Mouse (Mus musculus) brain, adult 10 weeks (tissue): ENCODE measurements around the gene Igflr1. TPM values are rescaled to one million over a fixed set of nuclear protein-coding genes. Genes with fewer than 3 reads are reported as not detected.

ENCODE experiments used
- polyA plus RNA-seq: library from polyadenylated mRNA; stranded (reverse); fragments of 350-450 nt; fragmentation: Illumina TruSeq; extraction: RNeasy Lipid Tissue Mini Kit (QIAGEN cat#74804); gene quantifications from one replicate; pipeline ENCODE4 v1.2.3, GENCODE M21; 2015; ENCODE audit warnings: low read depth, low replicate concordance

Igflr1 gene
- polyA plus RNA-seq, result 1.5 TPM

DNA sequence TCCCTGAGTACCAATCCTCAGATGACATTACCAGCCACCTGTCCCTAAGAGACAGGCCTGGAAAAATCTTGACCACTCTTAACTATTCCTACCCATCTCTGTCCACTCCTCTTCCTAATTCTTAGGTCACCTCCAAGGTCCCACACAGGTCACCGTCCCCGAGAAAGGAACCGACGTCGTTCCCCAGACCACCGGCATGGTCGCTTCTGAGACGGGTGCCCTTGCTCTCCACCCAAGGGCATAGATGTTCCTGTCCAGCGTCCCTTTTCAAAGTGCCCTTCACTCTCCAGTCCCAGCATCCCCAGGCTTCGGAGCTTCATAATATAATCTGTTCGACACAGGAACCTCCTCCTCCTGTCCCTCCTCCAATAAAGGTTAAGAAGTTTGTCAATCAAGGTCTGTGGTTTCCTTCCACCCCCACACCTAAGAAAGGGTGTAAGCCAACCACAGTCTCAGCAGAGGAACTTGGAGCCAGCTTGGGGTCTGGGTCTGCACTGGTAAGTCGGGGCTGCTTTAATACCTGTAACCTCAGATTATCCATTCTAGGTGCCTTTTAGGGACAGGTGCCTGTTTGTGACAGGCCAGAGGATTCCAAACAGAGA, at the start of gene Igflr1:
Igflr1 (plus strand) TSS at position 458 of the 602 bp plus-strand sequence.

DNA sequence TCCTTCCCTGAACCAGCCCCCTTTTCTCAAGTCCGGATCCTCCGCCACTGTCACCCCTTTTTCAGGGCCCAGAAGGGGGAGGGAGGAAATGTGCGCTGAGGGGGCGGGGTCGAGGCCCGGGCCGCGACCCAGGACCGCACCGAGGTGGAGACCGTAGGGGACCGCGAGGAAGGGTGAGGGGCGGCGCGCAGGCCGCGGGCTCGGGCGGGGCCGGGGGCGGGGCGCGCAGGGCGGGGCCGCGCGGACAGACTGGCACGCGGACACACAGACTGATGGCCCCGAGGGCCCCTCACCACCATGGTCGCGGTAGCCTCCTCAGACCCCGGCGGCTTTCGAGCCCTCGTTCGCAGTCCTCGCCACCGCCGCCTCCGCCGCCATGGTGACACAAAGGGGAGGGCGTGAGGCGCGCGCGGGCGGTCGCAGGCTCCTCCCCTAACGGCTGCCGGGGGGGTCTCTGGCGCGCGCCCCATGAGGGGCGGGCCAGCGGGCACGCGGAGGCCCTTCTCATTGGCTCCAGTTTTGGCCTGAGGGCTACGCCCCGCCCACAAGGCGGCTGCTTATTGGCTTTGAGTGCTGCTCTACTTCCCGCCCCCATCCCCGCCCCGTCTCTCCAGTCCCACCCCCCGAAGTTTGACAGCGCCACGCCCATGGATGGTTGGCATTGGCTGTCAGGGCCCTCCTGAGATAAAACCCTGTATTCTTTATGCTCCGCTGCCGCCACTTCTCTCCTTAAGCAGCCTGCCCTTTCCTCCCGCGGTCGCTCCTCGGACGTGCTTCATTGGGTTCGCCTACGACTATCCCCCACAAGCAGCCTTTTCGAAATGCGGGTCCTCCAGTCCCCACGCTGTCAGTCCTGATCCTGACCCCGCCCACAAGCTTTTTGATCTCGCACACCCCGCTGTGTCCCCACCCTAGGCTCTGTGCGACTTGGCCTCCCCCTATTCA, 30.3 kb upstream of the Igflr1 start, which contains the start of gene Arhgap33:
Arhgap33 (minus strand) TSS at position 428 of the 945 bp plus-strand sequence.

DNA sequence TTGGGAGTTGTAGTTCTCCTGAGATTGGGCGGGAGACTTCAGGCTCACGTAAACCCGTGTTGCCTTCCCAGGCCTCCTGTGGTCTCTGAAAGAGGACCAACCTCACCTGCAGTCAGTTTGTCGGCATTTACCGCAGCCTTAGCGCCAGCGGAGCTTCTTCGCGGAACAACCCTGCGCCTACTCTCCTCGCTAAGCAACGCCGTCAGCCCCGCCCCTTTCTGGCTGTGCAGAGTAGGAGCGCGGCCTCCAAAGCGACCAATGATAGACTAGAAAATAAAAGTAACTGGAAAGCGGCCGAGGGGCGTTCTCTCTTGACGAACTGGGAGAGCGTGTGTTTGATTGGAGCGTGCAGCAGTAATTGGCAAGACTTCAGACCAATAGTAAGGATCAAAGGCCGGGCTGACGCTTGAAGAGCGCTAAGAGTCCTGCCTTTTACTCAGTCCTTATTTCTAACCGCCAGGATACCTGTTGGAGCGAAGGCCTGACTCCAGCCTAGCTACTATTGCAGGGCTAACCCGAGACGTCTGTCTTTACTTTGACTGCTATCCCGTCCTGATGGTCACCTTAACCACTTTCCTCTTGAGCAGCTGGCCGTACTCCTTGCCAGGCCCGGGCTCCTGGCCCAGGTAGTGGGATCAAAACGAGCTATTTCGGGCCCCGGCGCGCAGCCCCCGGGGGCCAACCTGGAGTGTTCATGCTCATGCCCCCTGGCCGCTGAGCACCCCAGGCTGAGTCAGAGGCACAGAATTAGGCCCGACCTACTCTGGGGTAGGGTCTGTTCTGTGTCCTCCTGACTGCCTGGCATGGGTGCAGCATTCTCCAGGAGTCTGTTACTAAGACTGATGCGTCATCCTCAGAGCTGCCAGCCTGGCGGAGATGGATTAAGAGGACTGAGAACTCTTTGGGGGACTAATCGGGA, 12.9 kb upstream of the Igflr1 start, which contains the start of the genes Hspb6 and Proser3:
Hspb6 (plus strand) TSS at position 77 of the 919 bp plus-strand sequence.
Proser3 (minus strand) TSS at position 198 of the 919 bp plus-strand sequence.

DNA sequence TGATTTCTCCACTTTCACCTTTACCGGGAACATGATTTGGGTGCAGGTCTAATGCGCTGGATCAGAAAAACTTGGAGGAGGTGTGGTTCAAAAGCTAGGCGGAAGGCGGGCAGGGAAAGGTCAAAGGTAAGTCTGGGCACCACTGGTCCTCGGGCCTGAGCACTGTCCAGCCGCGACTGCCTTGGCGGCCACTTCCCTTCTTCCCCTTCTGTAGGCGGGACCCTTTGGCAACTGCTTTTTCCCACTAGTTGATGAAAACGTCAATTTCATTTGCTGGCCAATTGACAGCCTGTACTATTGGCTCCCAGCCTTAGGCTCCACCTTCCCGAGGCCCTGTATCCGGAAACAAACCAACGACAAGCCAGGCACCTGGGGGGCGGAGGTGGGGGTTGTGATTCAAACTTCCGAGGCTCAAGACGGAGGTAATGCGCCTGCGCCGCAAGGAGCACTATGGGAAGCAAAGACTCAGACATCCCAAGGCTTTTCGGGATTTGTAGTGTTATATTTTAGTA, 5.7 kb upstream of the Igflr1 start, which contains the start of gene Lin37:
Lin37 (minus strand) TSS at position 396 of the 512 bp plus-strand sequence.

DNA sequence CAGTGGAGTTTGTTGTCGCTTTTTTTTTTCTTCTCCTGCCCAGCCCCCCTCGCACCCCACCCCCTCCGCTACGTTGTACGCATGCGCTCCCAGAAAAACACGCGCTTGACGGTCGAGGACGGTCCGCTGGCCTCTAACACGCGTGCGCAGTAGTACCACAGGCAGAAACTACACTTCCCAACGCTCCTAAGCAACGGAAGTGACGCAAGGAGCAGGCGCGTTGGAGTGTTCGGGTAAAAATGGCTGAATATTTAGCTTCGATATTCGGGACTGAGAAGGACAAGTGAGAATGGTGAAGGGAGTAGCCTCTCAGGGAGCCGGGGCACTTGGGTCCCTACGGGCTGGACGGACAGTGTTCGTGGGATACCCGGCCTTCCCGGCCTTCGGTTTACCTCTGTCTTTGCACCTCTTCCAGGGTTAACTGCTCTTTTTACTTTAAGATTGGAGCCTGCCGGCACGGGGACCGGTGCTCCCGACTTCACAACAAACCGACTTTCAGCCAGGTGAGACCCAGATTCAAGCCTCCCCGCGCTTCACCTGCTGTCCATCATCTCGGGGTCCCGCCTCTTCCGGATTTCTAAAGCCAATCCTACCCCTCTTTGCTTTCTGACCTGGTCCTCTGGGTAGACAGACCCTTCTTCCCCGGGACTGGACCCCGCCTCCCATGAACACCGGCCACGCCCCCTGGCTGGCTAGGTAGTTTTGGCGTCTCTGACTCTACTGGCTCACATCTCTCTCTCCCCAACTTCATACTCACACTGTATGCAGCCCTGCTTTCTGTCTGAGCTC, 1.9 kb upstream of the Igflr1 start, which contains the start of the genes U2af1l4, Gm49396 and Psenen:
U2af1l4 (plus strand) TSS at position 185 of the 789 bp plus-strand sequence.
Gm49396 (plus strand) TSS at position 228 of the 789 bp plus-strand sequence.
Psenen (minus strand) TSS at position 511 of the 789 bp plus-strand sequence.

DNA sequence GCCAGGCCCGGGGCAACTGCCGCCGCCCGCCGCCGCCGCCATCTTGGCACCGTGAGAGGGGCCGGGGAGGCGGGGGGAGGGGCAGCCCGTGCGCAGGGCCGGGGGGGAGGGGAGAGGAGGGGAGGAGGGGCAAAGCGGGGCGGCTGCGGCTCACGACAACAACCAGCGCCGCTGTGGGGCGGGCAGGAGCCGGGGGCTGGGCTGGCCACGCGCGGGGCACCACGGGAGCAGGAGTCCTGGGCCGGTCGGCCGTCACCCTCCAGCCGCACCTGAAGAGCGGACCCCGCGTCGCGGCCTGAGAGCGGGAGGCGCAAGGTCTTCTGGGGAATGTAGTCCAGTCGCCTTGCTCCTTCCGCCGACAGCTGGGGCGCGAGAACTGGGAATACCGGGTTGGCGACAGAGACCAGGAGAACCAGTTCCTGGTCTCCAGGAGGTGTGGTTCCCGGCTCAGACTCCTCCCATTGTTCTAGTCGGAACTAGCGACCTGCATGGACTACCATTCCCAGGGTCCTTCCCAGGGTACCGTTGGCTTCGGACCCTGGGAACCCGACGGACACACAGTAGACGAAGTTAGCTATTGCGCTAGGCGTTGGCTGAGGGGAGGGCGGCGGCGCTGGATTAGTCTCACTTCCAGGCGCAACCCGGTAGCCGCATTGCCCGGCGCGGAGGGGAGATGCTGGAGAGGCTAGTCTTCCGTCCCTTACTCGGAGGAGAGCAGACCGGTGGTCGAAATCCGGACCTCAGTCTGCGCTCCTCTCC, 23.6 kb downstream of the Igflr1 start, which contains the start of gene Kmt2b:
Kmt2b (minus strand) TSS at position 51 of the 759 bp plus-strand sequence.

DNA sequence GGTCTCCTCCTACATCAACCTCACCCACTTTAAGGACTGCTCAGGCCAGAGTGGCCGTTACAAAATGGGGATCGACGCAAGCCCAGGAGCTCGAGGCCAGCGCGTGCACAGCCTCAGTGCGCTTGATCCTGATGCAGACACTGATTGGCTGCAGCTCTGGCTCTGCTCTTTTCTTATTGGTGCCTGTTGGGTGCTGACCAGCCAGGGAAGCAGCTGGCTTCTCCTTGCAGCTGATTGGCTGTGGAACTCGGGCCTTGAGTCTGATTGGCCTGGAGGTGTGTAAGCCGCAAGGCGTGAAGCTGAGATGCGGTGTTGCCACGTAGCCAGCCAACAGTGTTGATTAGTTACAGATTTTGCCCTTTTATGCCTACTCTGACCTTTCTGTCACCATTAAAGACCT, 33.6 kb downstream of the Igflr1 start, which contains the start of gene Zbtb32:
Zbtb32 (minus strand) TSS at position 124 of the 400 bp plus-strand sequence.

DNA sequence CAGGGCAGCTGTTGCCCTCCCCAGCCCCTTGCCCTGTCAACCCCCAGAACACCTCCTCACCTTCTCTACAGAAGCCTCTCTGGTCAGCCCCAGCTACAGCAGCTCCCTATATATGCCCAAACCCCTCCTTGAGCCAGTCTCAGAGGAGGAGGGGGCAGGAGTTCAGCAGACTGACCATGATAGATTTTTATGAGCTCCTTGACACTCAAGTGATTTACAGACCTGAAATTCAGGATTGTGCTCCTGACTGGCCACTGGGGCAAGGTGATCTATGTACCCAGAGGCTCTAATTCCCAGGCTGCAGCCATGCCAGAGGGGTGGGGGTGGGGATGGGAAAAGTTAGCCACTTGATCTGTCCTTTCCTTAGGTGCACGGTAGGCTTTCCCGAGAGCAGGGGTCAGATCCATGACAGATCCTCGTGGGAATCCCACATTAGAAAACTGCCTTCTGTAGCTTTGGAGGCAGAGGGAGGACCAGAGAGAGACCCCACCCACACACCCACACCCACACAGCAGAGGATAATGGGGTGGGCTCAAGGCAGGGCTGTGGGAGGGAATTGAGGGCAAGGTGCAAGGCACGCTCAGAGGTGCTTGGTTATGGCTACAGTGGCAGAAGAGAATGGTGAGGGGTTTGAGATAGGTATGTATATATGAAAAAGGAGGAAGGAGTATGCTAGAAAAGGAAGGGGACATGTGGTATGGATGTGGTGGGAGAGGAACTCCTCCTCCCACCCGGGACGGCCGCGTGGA, 47.6 kb downstream of the Igflr1 start, which contains the start of gene Upk1a:
Upk1a (minus strand) TSS at position 194 of the 749 bp plus-strand sequence.

Other genes with a start within 250 kb of the Igflr1 start
- gene E130208F15Rik, start 243.7 kb upstream of the Igflr1 start, polyA plus RNA-seq, result 0.43 TPM
- 11.2 TPM for gene Sdhaf1, start 241.5 kb upstream of the Igflr1 start, polyA plus RNA-seq
- gene Lrfn3, start 202.7 kb upstream of the Igflr1 start, polyA plus RNA-seq, result 13.9 TPM
- 90.8 TPM for gene Tyrobp, start 151.7 kb upstream of the Igflr1 start, polyA plus RNA-seq
- gene Hcst, start 145.6 kb upstream of the Igflr1 start, polyA plus RNA-seq, result 1.6 TPM
- gene Nfkbid, start 143.7 kb upstream of the Igflr1 start, polyA plus RNA-seq, result 2.7 TPM
- gene Aplp1, start 119.9 kb upstream of the Igflr1 start, polyA plus RNA-seq, result 972 TPM
- 9.7 TPM for gene Kirrel2, start 107.7 kb upstream of the Igflr1 start, polyA plus RNA-seq
- 1.9 TPM for gene Nphs1, start 107.1 kb upstream of the Igflr1 start, polyA plus RNA-seq
- gene Prodh2, start 71.8 kb upstream of the Igflr1 start, polyA plus RNA-seq, result not detected
- 95.4 TPM for gene Arhgap33, start 30.4 kb upstream of the Igflr1 start, polyA plus RNA-seq
- gene Hspb6, start 13.2 kb upstream of the Igflr1 start, polyA plus RNA-seq, result 7.9 TPM
- 4.5 TPM for gene Proser3, start 13.1 kb upstream of the Igflr1 start, polyA plus RNA-seq
- 51.4 TPM for gene Lin37, start 5.6 kb upstream of the Igflr1 start, polyA plus RNA-seq
- 85.7 TPM for gene U2af1l4, start 2.1 kb upstream of the Igflr1 start, polyA plus RNA-seq
- 6.7 TPM for gene Gm49396, start 2.1 kb upstream of the Igflr1 start, polyA plus RNA-seq
- gene Psenen, start 1.8 kb upstream of the Igflr1 start, polyA plus RNA-seq, result 158 TPM
- gene Kmt2b, start 23.3 kb downstream of the Igflr1 start, polyA plus RNA-seq, result 25.9 TPM
- gene Zbtb32, start 33.5 kb downstream of the Igflr1 start, polyA plus RNA-seq, result not detected
- gene Upk1a, start 47.4 kb downstream of the Igflr1 start, polyA plus RNA-seq, result 1.1 TPM
- 1,546 TPM for gene Cox6b1, start 60.7 kb downstream of the Igflr1 start, polyA plus RNA-seq
- gene Etv2, start 70.4 kb downstream of the Igflr1 start, polyA plus RNA-seq, result not detected
- 72.4 TPM for gene Rbm42, start 84.9 kb downstream of the Igflr1 start, polyA plus RNA-seq
- gene Haus5, start 99.6 kb downstream of the Igflr1 start, polyA plus RNA-seq, result 6.4 TPM
- not detected for gene Pmis2, start 106.2 kb downstream of the Igflr1 start, polyA plus RNA-seq
- gene 2200002J24Rik, start 133.5 kb downstream of the Igflr1 start, polyA plus RNA-seq, result not detected
- 0.59 TPM for gene Atp4a, start 146.8 kb downstream of the Igflr1 start, polyA plus RNA-seq
- gene Tmem147, start 164.1 kb downstream of the Igflr1 start, polyA plus RNA-seq, result 184 TPM
- gene Gapdhs, start 178.3 kb downstream of the Igflr1 start, polyA plus RNA-seq, result not detected
- 6.5 TPM for gene Sbsn, start 186.0 kb downstream of the Igflr1 start, polyA plus RNA-seq
- gene Dmkn, start 198.3 kb downstream of the Igflr1 start, polyA plus RNA-seq, result 14.4 TPM
- not detected for gene Krtdap, start 222.5 kb downstream of the Igflr1 start, polyA plus RNA-seq